Mouse (Mus musculus) gastrocnemius, postnatal 4 days (tissue): Measurements from ENCODE around the gene Trnp1. TPM values are rescaled to one million over a fixed set of nuclear protein-coding genes. Genes with fewer than 3 reads are reported as not detected.
"Not testable (repeated sequence)": the region's sequence is repeated elsewhere in the genome, so short reads cannot be mapped to it uniquely, and the experiment has no call there.

Source experiments
- DNase-seq, 2 experiments: peaks; one replicate each; pipeline ENCODE4 v3.0.0; 2021 to 2022; ENCODE audit warnings: low spot score in 2 of 2, mixed read lengths in 2 of 2
- long read RNA-seq, 2 experiments: library from polyadenylated mRNA; stranded (forward); transcript quantifications; one replicate each; pipeline ENCODE4 v2.0.0; 2021
- total RNA-seq, 2 experiments: library from RNA; stranded (reverse); gene quantifications; 2 replicates each; pipeline ENCODE4 v1.2.3; 2021

The Trnp1 gene
- total RNA-seq: 1 to 10 TPM; 3.4 to 4.6 TPM
- long read RNA-seq, experiment 1, transcript Trnp1-202 (2 exons, 1,654 nt): major isoform, 7 of 7 reads
- long read RNA-seq, experiment 1, partial matches to known transcripts: 0 of 7 reads
- long read RNA-seq, experiment 1, other reads (novel, unspliced or antisense): 0 of 7 reads
- long read RNA-seq, experiment 2, transcript Trnp1-202 (2 exons, 1,654 nt): major isoform, 6 of 6 reads
- long read RNA-seq, experiment 2, partial matches to known transcripts: 0 of 6 reads
- long read RNA-seq, experiment 2, other reads (novel, unspliced or antisense): 0 of 6 reads

DNA sequence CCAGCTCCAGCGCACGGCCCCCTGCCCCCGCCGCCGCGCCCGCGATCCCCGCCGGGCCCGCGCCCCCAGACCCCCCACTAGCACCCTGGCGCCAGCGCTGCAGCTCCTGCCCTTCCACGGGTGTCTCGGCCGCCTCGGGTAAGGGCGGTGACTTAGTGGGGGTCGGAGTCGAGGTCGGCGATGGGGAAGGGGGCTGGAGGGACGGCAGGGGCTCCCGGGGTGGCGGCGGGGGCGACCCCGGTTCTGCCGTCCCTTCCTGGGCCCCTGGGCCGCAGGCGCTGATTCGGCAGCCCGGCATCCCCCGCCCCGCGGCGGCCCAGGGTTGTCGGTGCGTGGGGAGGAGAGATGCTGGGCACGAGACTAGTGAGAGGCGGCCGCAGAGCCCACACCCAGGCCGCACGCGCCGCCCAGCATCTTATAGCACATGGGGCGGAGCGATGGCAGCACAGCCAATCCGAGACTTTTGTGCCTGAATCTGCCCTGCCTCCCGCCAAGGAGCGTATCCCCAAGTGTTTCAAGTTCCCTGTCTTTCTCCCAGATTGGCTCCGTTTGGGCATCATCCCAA is at the start of gene Trnp1:
TSS of gene Trnp1 (minus strand) at position 391 of the 565 bp plus-strand sequence.
- DNase-seq: peak in 1 of 2 experiments; percentile 73

DNA sequence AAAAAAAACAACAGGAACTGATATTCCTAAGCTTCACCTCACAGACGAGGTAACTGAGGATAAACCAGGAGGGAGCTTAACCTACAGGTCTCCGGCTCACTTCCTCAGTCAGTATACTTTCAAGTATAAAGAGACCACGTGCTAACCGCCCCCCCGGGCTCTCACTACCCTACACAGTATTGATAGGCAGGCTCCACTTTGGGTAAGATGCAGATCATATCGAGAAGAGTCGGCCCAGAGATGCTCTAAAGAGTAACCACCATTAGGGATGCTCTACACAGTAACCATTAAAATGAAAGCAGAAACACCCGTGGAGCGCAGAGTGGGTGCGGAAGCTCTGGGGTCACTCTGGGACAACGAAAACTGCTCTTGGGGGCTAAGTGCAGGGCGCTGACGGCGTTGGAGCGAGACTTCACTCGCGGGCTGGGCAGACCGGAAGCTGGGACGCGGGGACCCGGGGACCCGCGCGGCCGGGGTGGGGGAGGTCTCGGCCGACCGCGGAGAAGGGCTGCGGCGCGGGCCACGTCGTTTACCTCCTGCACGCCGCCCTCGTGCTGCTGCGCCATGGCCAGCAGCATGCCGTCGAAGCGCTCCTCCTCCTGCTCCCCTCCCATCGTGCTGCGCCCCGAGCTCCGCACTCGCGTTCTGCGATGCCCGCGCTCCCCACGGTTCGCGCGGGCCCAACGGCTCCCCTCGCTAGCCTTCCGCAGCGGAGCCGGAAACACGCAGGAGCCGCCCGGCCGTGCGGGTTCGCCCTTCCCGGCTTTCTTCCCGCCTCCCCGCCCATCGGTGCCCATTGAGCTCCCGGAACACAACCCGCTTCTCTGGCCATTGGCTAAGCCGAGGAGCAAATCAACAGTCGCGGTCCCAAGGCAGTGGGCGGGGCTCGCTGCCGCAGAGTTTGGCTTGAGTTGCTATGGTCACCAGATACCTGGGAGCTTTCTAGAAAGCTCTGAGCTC is 47.2 kb upstream of the Trnp1 start, which contains the start of gene Nudc:
TSS of gene Nudc (minus strand) at position 725 of the 960 bp plus-strand sequence.
- peak; percentile 91 to 94 for DNase-seq

DNA sequence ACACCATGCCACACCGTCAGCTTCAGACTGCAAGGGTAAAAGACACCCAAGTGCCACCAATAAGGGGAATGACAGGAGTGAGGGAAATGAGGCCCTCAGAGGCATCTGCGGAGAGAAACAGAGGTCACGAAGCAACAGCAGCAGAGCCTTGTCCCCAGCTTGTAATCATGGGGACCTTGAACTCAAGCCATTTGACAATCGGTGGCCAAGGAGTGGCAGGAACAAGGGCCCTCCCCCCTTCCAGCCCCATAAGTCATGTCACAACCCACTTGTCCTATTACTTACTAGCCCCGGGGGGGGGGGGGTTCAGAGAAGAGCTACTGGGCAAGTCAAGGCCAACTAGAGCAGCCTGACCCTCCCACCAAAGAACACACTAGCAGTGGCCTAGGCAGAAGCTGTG is 38.3 kb upstream of the Trnp1 start:
- DNase-seq: no peak

GRCm38 (mm10) chr4:133536081-133536480 is 37.7 kb upstream of the Trnp1 start:
- no peak for DNase-seq

DNA sequence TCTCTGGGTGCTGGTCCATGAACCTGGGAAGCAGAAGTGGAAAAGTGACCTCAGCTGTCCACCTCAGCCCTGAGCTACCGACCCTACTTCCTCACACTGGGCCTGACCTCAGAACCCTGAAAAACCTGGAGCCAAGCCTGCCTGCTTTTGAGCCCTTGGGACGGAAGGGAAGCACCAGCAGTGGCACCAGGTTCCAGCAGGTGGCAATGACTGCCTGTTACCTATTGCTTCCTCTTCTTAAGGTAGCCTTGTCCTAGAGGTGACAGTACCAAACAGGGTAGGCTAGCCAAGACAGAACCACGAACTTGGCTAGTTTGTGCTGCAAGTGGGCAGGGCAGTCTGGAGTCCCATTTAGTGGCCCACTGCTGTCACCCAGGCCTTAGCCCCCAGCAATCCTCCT is 34.4 kb upstream of the Trnp1 start:
- DNase-seq: no peak

DNA sequence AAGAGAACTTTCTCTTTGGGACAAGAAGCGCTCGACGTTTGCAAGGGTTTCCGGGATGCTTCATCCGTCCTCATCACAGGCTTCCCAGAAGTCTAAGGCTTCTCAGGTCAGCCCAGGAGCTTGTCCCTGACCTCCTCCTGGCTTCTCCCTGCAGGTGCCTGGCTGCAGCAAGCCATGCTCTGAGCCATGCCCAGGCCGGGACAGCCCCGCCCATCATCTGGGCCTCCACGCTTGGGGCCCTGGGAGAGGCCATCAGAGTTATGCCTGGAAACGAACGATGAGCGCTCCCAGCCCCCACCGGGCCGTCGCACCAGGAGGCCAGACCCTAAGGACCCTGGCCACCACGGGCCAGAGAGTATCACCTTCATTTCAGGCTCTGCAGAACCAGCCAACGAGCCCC is 29.4 kb upstream of the Trnp1 start:
- DNase-seq: no peak

DNA sequence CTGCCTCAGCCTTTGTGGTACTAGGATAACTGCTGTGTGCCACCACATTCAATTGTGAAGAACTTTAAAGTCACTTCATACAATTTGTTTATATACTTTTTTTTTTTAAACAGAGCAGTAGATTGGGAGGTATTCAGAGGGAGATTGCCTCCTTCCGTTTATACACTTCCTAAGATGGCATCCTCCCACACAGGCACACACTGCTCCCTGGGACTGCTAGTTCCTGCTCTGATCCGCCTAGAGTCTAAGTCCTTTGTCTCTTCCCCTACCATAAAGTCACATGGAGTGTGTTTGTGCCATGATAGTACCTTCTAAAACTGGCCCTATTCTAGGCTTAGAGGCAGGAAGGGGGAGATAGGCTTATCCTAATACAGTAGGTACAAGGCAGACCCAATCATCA is 23.2 kb upstream of the Trnp1 start:
- no peak for DNase-seq

GRCm38 (mm10) chr4:133519369-133519665 is 21.0 kb upstream of the Trnp1 start:
- DNase-seq: no peak

DNA sequence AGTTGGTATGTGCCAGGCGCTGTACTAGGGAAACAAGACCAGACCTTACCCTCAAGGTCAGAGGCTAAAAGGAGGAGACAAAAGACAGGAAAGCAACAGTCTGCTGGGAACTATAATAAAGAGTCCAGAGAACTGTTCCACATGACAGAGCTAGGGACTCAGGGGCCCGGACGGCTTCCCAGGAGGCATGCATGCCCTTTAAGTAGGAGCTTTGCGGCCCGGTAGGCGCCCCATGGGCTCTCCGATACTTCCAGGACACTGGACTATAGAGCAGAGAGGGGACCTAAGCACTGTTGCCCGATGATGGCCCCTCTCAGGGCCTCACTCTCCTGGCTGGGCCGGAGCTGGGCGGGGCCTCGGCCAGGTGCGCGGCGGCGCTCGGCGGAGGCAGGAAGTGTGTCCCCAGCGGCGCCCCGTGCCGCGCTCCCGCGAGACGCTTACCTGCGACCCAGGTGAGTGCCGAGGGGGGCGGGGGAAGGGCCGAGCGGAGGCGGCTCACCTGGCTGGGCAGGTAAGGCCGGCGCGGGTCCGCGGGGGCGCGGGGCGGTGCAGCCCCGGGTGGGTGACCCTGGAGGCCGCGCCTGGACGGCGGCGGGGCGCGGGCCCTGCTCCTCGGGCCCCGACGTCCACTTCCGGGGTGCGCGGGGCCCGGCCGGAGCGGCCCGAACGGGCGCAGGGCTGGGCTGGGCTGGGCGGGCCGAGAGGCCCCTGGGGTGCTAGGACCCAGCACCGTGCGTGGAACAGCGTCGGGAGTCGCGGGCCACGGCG is 20.4 kb upstream of the Trnp1 start, which contains the start of gene Kdf1:
TSS of gene Kdf1 (plus strand) at position 363 of the 768 bp plus-strand sequence.
- DNase-seq: no peak

DNA sequence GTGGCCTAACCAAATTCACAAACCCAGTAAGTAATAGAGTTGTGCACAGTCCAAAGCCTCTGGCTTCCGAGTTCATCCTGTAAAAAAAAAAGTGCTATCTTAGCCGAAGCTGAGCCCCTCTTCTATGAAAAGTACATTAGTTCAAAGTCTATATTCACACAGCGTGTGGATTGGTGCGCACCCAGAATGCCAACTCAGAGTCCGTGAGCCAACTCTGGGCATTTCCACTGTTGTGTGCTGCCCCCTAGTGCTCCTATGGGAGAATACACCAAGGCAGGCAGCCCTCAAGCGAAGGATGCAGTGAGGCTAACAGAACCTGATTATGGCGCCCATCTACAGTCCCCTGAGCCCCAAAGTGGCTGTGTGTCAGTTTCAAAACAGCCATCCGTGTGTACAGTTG is 14.6 kb upstream of the Trnp1 start:
- peak in 1 of 2 experiments; percentile 50 for DNase-seq

GRCm38 (mm10) chr4:133512511-133512910 is 14.2 kb upstream of the Trnp1 start:
- not testable (repeated sequence) for DNase-seq

- DNase-seq: no peak
Measured at GRCm38 (mm10) chr4:133511050-133511449, 12.7 kb upstream of the Trnp1 start.

GRCm38 (mm10) chr4:133508990-133509389 is 10.6 kb upstream of the Trnp1 start:
- DNase-seq: no peak

DNA sequence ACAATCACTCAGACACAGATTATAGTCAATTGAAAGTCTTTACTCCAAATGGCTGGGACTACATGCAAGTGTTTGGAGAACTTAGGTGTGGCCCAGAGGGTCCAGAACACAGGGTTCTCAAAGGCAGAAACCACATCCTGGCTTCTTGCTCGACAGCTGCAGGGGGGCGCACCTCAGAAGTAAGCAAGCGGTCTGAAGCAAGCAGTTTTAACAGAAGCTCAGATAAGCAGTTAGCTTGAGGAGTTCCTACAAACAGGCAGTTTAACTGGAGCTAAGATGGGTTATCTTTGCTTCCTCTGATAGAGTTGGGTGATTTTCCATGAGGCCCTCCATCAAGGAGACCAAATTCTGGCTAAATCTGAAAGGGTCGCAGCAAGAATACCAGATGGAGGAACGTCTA is 8.2 kb upstream of the Trnp1 start:
- DNase-seq: no peak

DNA sequence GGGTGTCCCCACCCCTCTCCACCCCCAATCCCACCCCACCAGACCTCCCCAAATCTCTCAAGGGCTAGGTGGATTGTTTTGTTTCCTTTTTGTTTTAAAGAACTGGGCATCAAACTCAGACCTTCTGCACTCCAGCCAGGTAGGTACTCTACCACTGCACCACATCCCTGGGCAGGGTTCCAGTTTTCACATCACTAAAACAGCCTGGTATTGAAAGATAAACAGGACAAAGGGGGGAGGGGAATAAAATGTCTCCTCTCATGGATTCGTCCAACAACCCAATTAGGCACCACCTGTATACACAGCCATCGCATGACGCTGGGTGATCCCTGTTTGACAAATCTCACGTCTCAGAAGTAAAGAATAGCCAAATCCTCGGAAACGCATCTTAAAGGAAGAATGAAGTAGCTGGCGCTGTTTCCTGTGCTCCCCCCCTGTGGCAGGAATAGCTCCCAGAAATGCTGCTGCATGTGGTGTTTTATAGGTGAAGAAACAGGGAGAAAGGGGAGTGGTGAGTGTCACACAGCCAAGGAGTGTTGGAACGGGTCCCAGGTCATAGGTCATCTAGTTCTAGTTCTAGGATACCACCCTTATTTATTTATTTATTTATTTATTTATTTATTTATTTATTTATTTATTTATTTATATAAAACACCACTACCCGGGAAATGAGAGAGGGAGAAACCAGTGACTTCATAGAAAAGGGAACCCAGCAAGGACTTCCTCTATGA is 6.6 kb upstream of the Trnp1 start:
- no peak for DNase-seq

GRCm38 (mm10) chr4:133504300-133504699 is 6.0 kb upstream of the Trnp1 start:
- DNase-seq: no peak

DNA sequence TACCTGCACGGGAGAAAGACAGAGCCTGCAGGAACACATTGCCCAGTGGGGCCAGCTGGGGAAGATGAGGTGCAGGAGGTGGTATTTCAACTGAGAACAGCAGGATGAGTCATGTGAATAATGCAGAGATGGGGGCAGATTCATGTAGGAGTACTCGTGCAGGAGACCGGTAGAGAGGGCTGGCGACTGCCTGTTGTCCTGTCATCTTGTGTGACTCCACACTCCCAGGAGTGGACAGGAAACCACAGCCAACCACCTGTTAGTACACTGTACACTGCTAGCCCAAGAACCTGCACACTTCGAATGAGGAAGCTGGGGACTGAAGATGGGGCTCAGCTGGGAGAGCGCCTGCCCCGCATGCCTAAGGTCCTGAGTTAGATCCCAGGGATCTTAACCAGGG is 3.2 kb upstream of the Trnp1 start:
- DNase-seq: no peak

- DNase-seq: peak in 1 of 2 experiments; percentile 55
Measured at GRCm38 (mm10) chr4:133497461-133498159, 740 bp downstream of the Trnp1 start.

- DNase-seq: no peak
Measured at GRCm38 (mm10) chr4:133496738-133497445, 1.5 kb downstream of the Trnp1 start.
